Mouse (Mus musculus) erythroblast, adult 5-6 weeks (primary cell): ENCODE results near the gene Tmem182. TPM values are rescaled to one million over a fixed set of nuclear protein-coding genes. Genes with fewer than 3 reads are reported as not detected.

ENCODE experiments used
- ATAC-seq: replicated peaks from 2 replicates; pipeline ENCODE4 v1.8.0; 2016; ENCODE audit warnings: moderate number of reproducible peaks, mild to moderate bottlenecking, moderate TSS enrichment, inconsistent platforms; ENCODE audit not compliant: poor library complexity, low FRiP score, severe bottlenecking
- total RNA-seq, 2 experiments: library from RNA; stranded (forward) in 1 of 2; stranded (reverse) in 1 of 2; fragments of 150-400 nt in 1 of 2; fragments of 200-764, 138-1000 nt in 1 of 2; gene quantifications; 2 replicates each; pipeline versions ENCODE4 v1.2.3 to v1.2.4; 2015 to 2017; ENCODE audit warnings: low replicate concordance in 2 of 2

Gene Tmem182
- total RNA-seq, 2 experiments from 2014 or later = 0.85 TPM; not detected in 1

GRCm38 (mm10) chr1:40855268-40855667 is 49.9 kb downstream of the Tmem182 start:
- ATAC-seq = no peak

- no peak for ATAC-seq
Measured at GRCm38 (mm10) chr1:40856846-40857636, 51.6 kb downstream of the Tmem182 start.

- no peak for ATAC-seq
Measured at GRCm38 (mm10) chr1:40865043-40865442, 59.6 kb downstream of the Tmem182 start.

DNA sequence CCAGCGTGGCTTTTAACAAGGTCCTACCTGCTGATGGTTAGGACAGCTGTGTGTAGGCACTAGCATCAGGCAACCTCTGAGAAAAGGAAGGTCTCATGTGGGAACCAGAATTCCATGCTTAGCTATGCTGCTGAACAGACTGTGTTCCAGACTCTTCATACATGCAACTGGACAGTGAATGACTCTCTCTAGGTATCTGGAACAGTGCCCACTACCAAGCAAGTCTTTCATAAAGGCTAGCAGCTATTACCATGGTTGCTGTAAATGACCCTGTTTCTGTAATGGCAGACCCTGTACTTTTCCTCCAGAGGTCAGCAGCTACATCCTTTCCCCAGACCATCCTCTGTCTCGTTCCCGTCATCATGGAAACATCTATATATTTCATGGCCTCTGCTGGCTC is 61.7 kb downstream of the Tmem182 start:
- ATAC-seq = no peak

DNA sequence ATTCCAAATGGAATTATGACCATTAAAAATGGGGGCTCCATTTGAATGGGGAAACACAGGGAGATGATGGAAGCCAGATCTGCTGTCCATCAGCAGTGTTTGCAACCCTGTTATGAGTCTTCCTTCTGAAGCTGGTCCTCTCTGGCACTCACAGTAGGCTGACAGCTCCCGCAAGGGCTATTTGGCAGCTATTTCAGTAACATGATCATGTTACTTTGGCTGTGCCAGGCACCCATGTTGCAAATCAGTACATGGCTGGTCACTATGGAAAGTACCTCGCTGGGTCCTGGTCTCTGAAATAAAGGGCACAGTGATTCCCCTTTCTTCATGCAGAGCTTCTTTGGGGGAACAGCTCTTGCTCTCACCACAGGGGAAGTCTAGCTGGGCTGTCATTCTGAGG is 62.2 kb downstream of the Tmem182 start:
- no peak for ATAC-seq

DNA sequence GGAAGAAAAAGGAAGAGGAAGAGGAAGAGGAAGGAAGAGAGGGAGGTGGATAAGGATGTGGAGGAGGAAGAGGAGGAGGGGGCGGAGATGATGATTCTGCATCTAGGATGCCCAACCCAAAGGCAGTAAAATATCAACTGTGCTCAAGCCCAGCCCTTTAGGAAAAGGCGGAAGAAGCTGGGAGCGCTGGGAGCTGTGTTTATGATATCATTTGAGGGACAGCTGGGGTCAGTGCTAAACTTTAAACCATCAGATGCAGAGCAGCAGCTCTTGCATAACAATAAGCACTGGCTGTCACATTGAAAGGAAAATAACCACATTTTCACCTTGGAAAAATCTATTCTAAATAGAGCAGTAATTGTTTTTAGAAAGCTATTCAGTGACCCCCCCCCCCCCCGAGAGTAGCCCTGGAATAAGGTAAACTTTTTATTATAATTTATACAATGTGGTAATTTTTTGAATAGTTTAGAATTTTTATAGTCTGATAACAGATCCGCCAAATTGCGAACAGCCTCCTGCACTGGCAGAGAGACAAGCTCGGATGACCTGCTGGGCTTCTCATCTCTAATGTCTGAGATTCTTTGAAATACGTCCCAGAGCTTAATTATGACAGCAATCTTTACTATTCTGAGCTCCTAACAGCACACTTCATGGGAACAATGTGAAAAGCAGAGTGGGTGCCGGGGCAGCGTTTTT is 68.5 kb downstream of the Tmem182 start:
- no peak for ATAC-seq

DNA sequence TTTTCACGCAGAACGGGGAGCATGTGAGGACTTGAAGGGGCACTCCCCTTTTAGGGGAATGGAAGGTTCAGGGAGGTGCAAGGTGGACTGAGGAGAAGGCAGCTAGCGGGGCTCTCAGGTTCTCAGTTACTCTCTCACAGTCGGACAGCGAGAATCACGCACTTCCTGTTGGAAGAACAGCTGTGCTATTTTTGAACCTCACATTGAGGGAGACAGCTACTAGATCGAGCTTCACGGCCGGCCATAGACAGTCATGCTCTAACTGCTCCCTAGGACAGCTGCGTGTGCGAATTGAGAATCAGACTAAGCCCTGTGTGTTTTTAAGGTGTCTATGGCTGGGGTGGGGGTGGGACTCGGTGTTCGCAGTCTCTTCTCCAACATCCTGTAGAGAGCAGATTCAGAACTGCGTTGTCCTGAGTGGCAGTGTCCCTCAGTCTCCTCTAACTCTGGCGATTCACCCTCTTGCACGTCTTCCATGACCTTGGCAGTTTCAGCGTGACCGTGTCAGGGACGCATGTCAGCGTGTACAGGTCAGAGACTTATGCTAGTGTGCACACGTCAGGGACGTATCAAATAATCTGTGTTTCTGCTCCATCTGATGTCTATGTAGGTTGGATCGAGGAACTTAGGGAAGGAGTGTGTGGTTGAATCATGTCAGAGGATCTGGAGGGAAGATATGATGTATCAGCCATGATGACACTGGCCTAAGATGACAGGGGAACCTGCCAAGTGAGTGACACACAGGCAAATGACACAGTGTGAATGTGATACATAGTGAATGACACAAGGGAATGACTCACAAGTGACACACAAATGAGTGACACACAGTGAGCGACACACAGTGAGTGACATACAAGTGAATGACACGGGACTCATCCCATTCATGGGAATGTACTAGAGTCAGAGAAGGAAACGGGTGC is 69.3 kb downstream of the Tmem182 start:
- no peak for ATAC-seq

DNA sequence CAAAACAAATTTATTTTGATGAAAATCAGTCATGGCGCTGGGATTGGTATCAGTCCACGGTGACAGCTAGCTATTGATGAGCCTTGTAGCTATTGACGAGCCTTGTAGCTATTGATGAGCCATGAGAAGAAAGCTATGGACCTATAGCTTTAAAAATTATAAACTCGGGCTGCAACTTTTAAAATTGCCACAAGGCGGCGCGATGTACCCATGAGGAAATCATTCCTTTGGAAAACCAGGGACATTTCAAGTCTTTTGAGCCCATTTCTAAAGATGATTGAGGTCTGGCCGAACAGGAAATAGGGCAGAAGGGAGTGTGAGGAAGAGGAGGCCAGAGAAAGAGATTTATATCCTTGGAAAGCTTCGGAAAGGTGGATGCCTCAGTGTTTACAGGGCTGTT is 73.7 kb downstream of the Tmem182 start:
- ATAC-seq = no peak

DNA sequence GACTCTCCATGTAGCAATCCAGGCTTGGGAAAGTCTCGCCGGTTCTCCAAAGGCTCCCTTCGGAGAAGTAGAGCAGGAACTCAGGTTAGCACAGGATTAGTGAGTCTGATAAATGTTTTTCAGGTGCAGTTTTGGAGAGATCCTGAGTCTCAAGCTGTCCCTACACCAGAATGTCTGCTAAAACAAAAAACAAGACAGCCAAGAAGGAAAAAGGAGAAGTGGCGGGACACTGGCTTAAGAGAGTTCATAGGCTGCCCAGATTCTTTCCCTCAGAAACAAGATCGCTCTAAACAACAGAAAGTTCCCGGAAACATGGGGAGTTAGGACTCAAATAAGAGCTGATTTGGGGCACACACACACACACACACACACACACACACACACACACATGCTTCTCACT is 74.1 kb downstream of the Tmem182 start:
- no peak for ATAC-seq

GRCm38 (mm10) chr1:40880527-40880926 is 75.1 kb downstream of the Tmem182 start:
- no peak for ATAC-seq

GRCm38 (mm10) chr1:40883856-40884255 is 78.5 kb downstream of the Tmem182 start:
- no peak for ATAC-seq

DNA sequence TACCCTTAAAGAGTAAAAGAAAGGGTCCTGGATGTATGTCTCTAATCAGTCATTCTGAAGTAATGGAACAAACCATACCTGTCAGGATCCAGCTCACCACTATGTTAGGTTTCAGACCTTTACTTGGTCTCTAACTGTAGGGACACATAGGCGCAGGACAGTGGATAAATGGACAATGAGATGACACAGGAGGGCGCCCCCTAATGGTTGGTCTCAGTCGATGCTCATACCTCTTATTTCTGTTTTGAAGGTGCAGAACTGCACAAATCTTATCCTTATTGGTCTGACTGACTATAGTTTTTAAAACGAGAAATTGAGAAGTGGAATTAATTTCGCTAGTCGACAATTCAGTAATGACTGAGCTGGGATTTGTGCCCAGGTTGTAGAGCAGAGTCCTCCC is 79.5 kb downstream of the Tmem182 start:
- no peak for ATAC-seq

DNA sequence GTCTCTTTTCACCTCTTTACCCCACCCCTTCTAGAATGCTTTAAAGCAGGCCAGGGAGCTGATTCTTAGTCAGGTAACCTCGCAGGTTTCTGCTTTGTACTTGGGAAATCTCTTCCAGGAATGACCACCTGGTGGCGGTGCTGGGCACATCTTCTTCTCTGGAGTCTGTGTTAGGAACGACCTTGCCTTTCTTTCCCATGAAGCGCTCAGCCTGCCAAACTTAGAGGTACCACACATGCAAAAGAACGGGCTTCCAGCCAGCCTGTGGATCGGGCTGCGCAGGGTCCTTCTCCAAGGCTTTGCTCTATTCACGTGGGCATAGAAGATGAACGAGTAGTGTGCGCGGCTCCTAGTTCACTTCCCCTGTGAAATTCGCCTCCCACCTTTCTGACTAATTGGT is 82.3 kb downstream of the Tmem182 start:
- ATAC-seq = no peak

DNA sequence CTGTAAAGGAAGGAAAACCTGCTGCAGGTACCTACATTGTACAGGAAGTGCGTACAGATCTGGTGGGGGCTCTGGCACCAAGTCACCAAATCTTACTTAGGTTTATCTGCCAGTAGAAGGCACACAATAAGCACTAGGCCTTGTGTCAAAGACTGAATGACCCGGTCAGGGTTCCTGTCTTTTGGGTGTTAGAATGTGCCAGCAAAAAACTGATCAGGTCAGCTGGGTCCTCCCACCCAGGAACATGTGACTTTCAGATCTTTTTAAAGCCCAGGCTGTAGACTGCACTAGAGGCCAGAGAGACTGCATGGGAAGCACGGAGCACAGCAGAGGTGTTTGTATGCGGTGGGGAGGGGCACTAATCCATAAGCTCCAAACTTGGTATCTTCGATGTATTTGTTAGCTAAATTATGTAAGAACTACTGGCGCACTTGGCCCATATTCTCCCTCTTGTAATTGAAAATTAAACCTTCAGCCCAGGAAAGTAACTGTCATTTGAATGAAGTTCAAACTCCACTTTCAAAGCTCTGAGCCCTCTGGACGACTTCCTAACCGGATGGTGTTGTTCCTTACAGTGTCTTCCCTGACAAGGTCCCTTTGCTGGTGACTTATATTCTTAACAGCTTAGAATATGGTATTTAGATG is 83.1 kb downstream of the Tmem182 start:
- ATAC-seq = no peak

DNA sequence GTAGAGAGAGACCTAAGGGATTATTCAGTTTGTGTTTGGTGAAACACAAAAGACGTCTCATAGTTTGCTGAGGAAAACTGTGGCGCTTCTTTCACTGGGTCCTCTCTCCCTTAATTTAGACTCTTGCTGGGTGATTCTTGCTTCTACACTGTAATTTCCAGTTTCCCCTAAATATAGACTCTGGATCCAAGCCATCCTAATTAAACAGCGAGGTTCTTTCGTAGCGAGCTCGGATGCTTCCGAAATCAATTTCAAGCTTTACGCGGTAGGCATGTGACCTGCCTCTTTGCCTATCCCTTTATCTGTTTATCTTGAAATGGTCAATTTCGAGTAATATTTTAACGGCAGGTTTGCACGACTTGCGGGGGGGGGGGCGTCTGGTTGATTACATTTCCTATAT is 84.2 kb downstream of the Tmem182 start:
- no peak for ATAC-seq

DNA sequence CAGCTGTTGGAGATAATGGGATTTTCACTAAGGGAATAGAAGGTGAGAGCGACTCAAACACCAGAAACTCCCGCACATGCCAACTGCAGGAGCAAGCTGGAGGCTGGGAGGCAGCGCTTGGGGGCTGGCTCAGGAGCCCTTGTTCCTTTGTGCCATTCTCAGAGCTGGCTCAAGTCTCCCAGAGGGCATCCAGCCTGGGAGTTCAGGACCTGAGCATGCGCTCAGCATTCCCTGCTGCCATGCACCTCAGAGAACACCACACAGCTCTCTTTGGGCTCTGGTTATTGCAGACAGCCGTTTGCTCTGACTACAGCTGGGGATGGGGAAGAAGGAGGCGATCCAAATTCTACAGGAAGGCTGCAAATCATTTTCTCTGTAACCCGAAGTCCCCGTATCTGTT is 84.8 kb downstream of the Tmem182 start:
- no peak for ATAC-seq

DNA sequence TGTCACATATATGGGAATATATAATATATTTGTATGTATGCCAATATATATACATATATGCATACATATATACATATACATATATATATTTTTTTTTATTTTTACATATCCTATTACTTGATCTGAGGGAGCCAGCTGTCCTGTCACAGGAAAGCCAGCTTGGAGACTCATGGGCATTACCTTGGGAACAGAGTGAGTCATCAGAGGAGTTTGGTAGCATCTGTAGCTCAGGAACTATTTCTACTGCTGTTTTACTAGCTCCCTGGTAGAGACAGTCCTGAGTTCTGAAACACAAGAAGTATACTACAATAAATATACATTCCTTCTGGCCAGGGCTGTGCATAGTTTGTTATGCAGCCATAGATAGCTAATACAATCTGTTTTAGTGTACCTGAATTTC is 98.3 kb downstream of the Tmem182 start:
- no peak for ATAC-seq
